Mouse (Mus musculus): Measurements from ENCODE around the gene Leprot. TPM values are rescaled to one million over a fixed set of nuclear protein-coding genes. Genes with fewer than 3 reads are reported as not detected.

Leprot gene
- polyA plus RNA-seq, 1 experiment from 2014 or later: 88.4 TPM

- no peak for TF ChIP-seq CTCF (IDR thresholded peaks at IDR 0.05; ENCODE audit: low read depth)
- no peak overlapping the region for H3K4me3 ChIP-seq (ENCODE audit: low read depth, low read length)
- H3K4me2 ChIP-seq: no peak overlapping the region
- DNase-seq: peak; percentile 30
- no peaks in the 10 kb centered on the region for H3K36me3 ChIP-seq (ENCODE audit: insufficient read depth)
- H3K9me3 ChIP-seq (ENCODE audit: low read depth, low read length): no peaks in the 10 kb centered on the region
- no peak for ATAC-seq (ENCODE audit: insufficient read depth)
- no peak overlapping the region for H3K27ac ChIP-seq (ENCODE audit: low read depth)
- H3K9ac ChIP-seq: no peak overlapping the region
- no peaks in the 10 kb centered on the region for H3K27me3 ChIP-seq (ENCODE audit: insufficient read depth, low read length)
- WGBS: 67% methylated on average over 3 of the region's 3 CpGs
- peaks cover 3% of the 10 kb centered on the region; the same call in 1 of the 2 replicates for H3K4me1 ChIP-seq (ENCODE audit: insufficient read depth)
Measured at GRCm38 (mm10) chr4:101697236-101697635, 49.7 kb downstream of the Leprot start.

- peaks cover 3% of the 10 kb centered on the region; the same call in 1 of the 2 replicates for H3K4me1 ChIP-seq (ENCODE audit: insufficient read depth)
- TF ChIP-seq CTCF (IDR thresholded peaks at IDR 0.05; ENCODE audit: low read depth): no peak
- no peaks in the 10 kb centered on the region for H3K9me3 ChIP-seq (ENCODE audit: low read depth, low read length)
- 57% methylated on average over 1 of the region's 1 CpGs for WGBS
- ATAC-seq (ENCODE audit: insufficient read depth): peak; percentile 64; the same call in 1 of the 2 replicates
- H3K9ac ChIP-seq: no peak overlapping the region
- no peak overlapping the region for H3K4me2 ChIP-seq
- peak; percentile 68 for DNase-seq
- no peaks in the 10 kb centered on the region for H3K36me3 ChIP-seq (ENCODE audit: insufficient read depth)
- H3K4me3 ChIP-seq (ENCODE audit: low read depth, low read length): no peak overlapping the region
- H3K27ac ChIP-seq (ENCODE audit: low read depth): no peak overlapping the region
- no peaks in the 10 kb centered on the region for H3K27me3 ChIP-seq (ENCODE audit: insufficient read depth, low read length)
Measured at GRCm38 (mm10) chr4:101699423-101699822, 51.9 kb downstream of the Leprot start.

- DNase-seq (peak; percentile 88), ATAC-seq (ENCODE audit: insufficient read depth) (peak; percentile 88)
- Histone ChIP-seq H3K4me2 (no peak overlapping the region), H3K9me3 (ENCODE audit: low read depth, low read length) (no peaks in the 10 kb centered on the region), H3K27me3 (ENCODE audit: insufficient read depth, low read length) (no peaks in the 10 kb centered on the region), H3K4me3 (ENCODE audit: low read depth, low read length) (no peak overlapping the region), H3K36me3 (ENCODE audit: insufficient read depth) (no peaks in the 10 kb centered on the region), H3K4me1 (ENCODE audit: insufficient read depth) (peaks cover 3% of the 10 kb centered on the region; the same call in 1 of the 2 replicates), H3K27ac (ENCODE audit: low read depth) (peak overlapping the region; percentile 6; the same call in 1 of the 2 replicates), H3K9ac (no peak overlapping the region)
- WGBS: 50% methylated on average over 14 of the region's 14 CpGs
- no peak for TF ChIP-seq CTCF (IDR thresholded peaks at IDR 0.05; ENCODE audit: low read depth)
Measured at GRCm38 (mm10) chr4:101700892-101701640, 53.5 kb downstream of the Leprot start.

- DNase-seq (no peak), ATAC-seq (ENCODE audit: insufficient read depth) (no peak)
- no peak overlapping the region for H3K27ac ChIP-seq (ENCODE audit: low read depth)
- no peaks in the 10 kb centered on the region for H3K27me3 ChIP-seq (ENCODE audit: insufficient read depth, low read length)
- no peaks in the 10 kb centered on the region for H3K36me3 ChIP-seq (ENCODE audit: insufficient read depth)
- H3K9ac ChIP-seq: no peak overlapping the region
- H3K4me1 ChIP-seq (ENCODE audit: insufficient read depth): peaks cover 3% of the 10 kb centered on the region; the same call in 1 of the 2 replicates
- H3K4me2 ChIP-seq: no peak overlapping the region
- no peak for TF ChIP-seq CTCF (IDR thresholded peaks at IDR 0.05; ENCODE audit: low read depth)
- no peak overlapping the region for H3K4me3 ChIP-seq (ENCODE audit: low read depth, low read length)
- WGBS: 76% methylated on average over 9 of the region's 9 CpGs
- no peaks in the 10 kb centered on the region for H3K9me3 ChIP-seq (ENCODE audit: low read depth, low read length)
Measured at GRCm38 (mm10) chr4:101705325-101705724, 57.8 kb downstream of the Leprot start.

- no peaks in the 10 kb centered on the region for H3K27me3 ChIP-seq (ENCODE audit: insufficient read depth, low read length)
- ATAC-seq (ENCODE audit: insufficient read depth) (no peak), DNase-seq (no peak)
- no peak for TF ChIP-seq CTCF (IDR thresholded peaks at IDR 0.05; ENCODE audit: low read depth)
- H3K4me3 ChIP-seq (ENCODE audit: low read depth, low read length): no peak overlapping the region
- H3K9ac ChIP-seq: no peak overlapping the region
- no peaks in the 10 kb centered on the region for H3K36me3 ChIP-seq (ENCODE audit: insufficient read depth)
- H3K4me2 ChIP-seq: no peak overlapping the region
- WGBS: 19% methylated on average over 2 of the region's 2 CpGs
- H3K27ac ChIP-seq (ENCODE audit: low read depth): 0 out of 2 replicates have a peak overlapping the region, but pooled peaks have one; percentile 48
- H3K9me3 ChIP-seq (ENCODE audit: low read depth, low read length): no peaks in the 10 kb centered on the region
- H3K4me1 ChIP-seq (ENCODE audit: insufficient read depth): no peaks in the 10 kb centered on the region; the same call in 1 of the 2 replicates
Measured at GRCm38 (mm10) chr4:101707234-101707633, 59.7 kb downstream of the Leprot start.

- Histone ChIP-seq H3K9ac (no peak overlapping the region), H3K4me1 (ENCODE audit: insufficient read depth) (no peaks in the 10 kb centered on the region; the same call in 1 of the 2 replicates), H3K9me3 (ENCODE audit: low read depth, low read length) (no peaks in the 10 kb centered on the region), H3K4me2 (no peak overlapping the region), H3K27me3 (ENCODE audit: insufficient read depth, low read length) (no peaks in the 10 kb centered on the region), H3K27ac (ENCODE audit: low read depth) (no peak overlapping the region; the same call in 1 of the 2 replicates), H3K36me3 (ENCODE audit: insufficient read depth) (no peaks in the 10 kb centered on the region), H3K4me3 (ENCODE audit: low read depth, low read length) (no peak overlapping the region)
- DNase-seq: peak; percentile 52
- WGBS: 27% methylated on average over 3 of the region's 3 CpGs
- TF ChIP-seq CTCF (IDR thresholded peaks at IDR 0.05; ENCODE audit: low read depth): no peak
- ATAC-seq (ENCODE audit: insufficient read depth): peak; percentile 55; the same call in 1 of the 2 replicates
Measured at GRCm38 (mm10) chr4:101707953-101708352, 60.4 kb downstream of the Leprot start.

Other genes with a start within 250 kb of the Leprot start
- gene Ak4, start 228.4 kb upstream of the Leprot start, polyA plus RNA-seq (2014; fragmentation: Nextera tagmentation; extraction: Ambion mirVana): 5.2 and 5.9 TPM in 2 replicates
- 0.11 and 0.16 TPM in 2 replicates for gene Dnajc6, start 151.1 kb upstream of the Leprot start, polyA plus RNA-seq (2014; fragmentation: Nextera tagmentation; extraction: Ambion mirVana)
- 7.3 and 9.2 TPM in 2 replicates for gene Lepr, start 69.7 kb downstream of the Leprot start, polyA plus RNA-seq (2014; fragmentation: Nextera tagmentation; extraction: Ambion mirVana)
- gene B020004J07Rik, start 196.3 kb downstream of the Leprot start, polyA plus RNA-seq (2014; fragmentation: Nextera tagmentation; extraction: Ambion mirVana): not detected in 2 replicates
- 0.28 TPM in 1 of 2 replicates, not detected in the other for gene C130073F10Rik, start 246.1 kb downstream of the Leprot start, polyA plus RNA-seq (2014; fragmentation: Nextera tagmentation; extraction: Ambion mirVana)